Mouse (Mus musculus): ENCODE measurements at regions not wholly inside any gene's neighbourhood (a gene's known extent, or its start where the extent isn't known, plus 50 kb on each side); places are given as distances from the start of the nearest gene placed in this dataset.

GRCm38 (mm10) chr11:109040519-109040916 lies 103.7 kb downstream of the E030025P04Rik start:
- H3K4me1 ChIP-seq (ENCODE audit: insufficient read depth, low read length), result no peaks in the 10 kb centered on the region
- H3K36me3 ChIP-seq (ENCODE audit: insufficient read depth, low read length), result no peaks in the 10 kb centered on the region
- WGBS, result 79% methylated on average over 7 of the region's 7 CpGs
- no peaks in the 10 kb centered on the region for H3K9me3 ChIP-seq (ENCODE audit: low read length)
- H3K4me2 ChIP-seq (replicated peaks; ENCODE audit: low read depth, low read length), result no peak overlapping the region
- no peaks in the 10 kb centered on the region for H3K27me3 ChIP-seq (ENCODE audit: insufficient read depth, low read length)
- no peak for ATAC-seq (ENCODE audit: low FRiP score, low TSS enrichment)
- H3K27ac ChIP-seq (ENCODE audit: low read length), result no peak overlapping the region
- H3K4me3 ChIP-seq (ENCODE audit: low read length), result no peak overlapping the region
- H3K9ac ChIP-seq (replicated peaks; ENCODE audit: low read length), result no peak overlapping the region

GRCm38 (mm10) chr11:109039792-109040518 lies 104.2 kb downstream of the E030025P04Rik start:
- ATAC-seq (ENCODE audit: low FRiP score, low TSS enrichment), result peak; percentile 35; the same call in 1 of the 2 replicates

GRCm38 (mm10) chr11:109039060-109039791 lies 104.9 kb downstream of the E030025P04Rik start:
- H3K27ac ChIP-seq (ENCODE audit: low read length), result no peak overlapping the region
- H3K4me2 ChIP-seq (replicated peaks; ENCODE audit: low read depth, low read length), result no peak overlapping the region
- no peaks in the 10 kb centered on the region for H3K9me3 ChIP-seq (ENCODE audit: low read length)
- H3K27me3 ChIP-seq (ENCODE audit: insufficient read depth, low read length), result no peaks in the 10 kb centered on the region
- H3K36me3 ChIP-seq (ENCODE audit: insufficient read depth, low read length), result no peaks in the 10 kb centered on the region
- 63% methylated on average over 10 of the region's 10 CpGs for WGBS
- no peaks in the 10 kb centered on the region for H3K4me1 ChIP-seq (ENCODE audit: insufficient read depth, low read length)
- H3K9ac ChIP-seq (replicated peaks; ENCODE audit: low read length), result no peak overlapping the region
- ATAC-seq (ENCODE audit: low FRiP score, low TSS enrichment), result no peak
- no peak overlapping the region for H3K4me3 ChIP-seq (ENCODE audit: low read length)

More at GRCm38 (mm10) chr11:109039792-109040518, 104.2 kb downstream of the E030025P04Rik start:
- no peak overlapping the region for H3K9ac ChIP-seq (replicated peaks; ENCODE audit: low read length)
- no peaks in the 10 kb centered on the region for H3K4me1 ChIP-seq (ENCODE audit: insufficient read depth, low read length)
- H3K9me3 ChIP-seq (ENCODE audit: low read length), result no peaks in the 10 kb centered on the region
- H3K36me3 ChIP-seq (ENCODE audit: insufficient read depth, low read length), result no peaks in the 10 kb centered on the region
- H3K27me3 ChIP-seq (ENCODE audit: insufficient read depth, low read length), result no peaks in the 10 kb centered on the region
- H3K4me2 ChIP-seq (replicated peaks; ENCODE audit: low read depth, low read length), result no peak overlapping the region
- H3K27ac ChIP-seq (ENCODE audit: low read length), result no peak overlapping the region
- 60% methylated on average over 6 of the region's 6 CpGs for WGBS
- H3K4me3 ChIP-seq (ENCODE audit: low read length), result no peak overlapping the region

GRCm38 (mm10) chr11:109038136-109038535 lies 106.0 kb downstream of the E030025P04Rik start:
- Histone ChIP-seq H3K27ac (ENCODE audit: low read length) (no peak overlapping the region), H3K9me3 (ENCODE audit: low read length) (no peaks in the 10 kb centered on the region), H3K36me3 (ENCODE audit: insufficient read depth, low read length) (no peaks in the 10 kb centered on the region), H3K27me3 (ENCODE audit: insufficient read depth, low read length) (no peaks in the 10 kb centered on the region), H3K4me3 (ENCODE audit: low read length) (no peak overlapping the region), H3K4me2 (replicated peaks; ENCODE audit: low read depth, low read length) (no peak overlapping the region), H3K9ac (replicated peaks; ENCODE audit: low read length) (no peak overlapping the region), H3K4me1 (ENCODE audit: insufficient read depth, low read length) (no peaks in the 10 kb centered on the region)
- 47% methylated on average over 7 of the region's 7 CpGs for WGBS
- ATAC-seq (ENCODE audit: low FRiP score, low TSS enrichment), result 0 out of 2 replicates have a peak, but pooled peaks have one; percentile 27

GRCm38 (mm10) chr11:109034596-109034995 lies 109.6 kb downstream of the E030025P04Rik start:
- H3K4me2 ChIP-seq (replicated peaks; ENCODE audit: low read depth, low read length), result no peak overlapping the region
- no peaks in the 10 kb centered on the region for H3K36me3 ChIP-seq (ENCODE audit: insufficient read depth, low read length)
- no peaks in the 10 kb centered on the region for H3K4me1 ChIP-seq (ENCODE audit: insufficient read depth, low read length)
- H3K4me3 ChIP-seq (ENCODE audit: low read length), result no peak overlapping the region
- H3K27me3 ChIP-seq (ENCODE audit: insufficient read depth, low read length), result no peaks in the 10 kb centered on the region
- WGBS, result 60% methylated on average over 1 of the region's 1 CpGs
- no peak for ATAC-seq (ENCODE audit: low FRiP score, low TSS enrichment)
- no peak overlapping the region for H3K9ac ChIP-seq (replicated peaks; ENCODE audit: low read length)
- H3K27ac ChIP-seq (ENCODE audit: low read length), result no peak overlapping the region
- no peaks in the 10 kb centered on the region for H3K9me3 ChIP-seq (ENCODE audit: low read length)

- ATAC-seq (ENCODE audit: low FRiP score, low TSS enrichment), result no peak
- Histone ChIP-seq H3K27me3 (ENCODE audit: insufficient read depth, low read length) (no peaks in the 10 kb centered on the region), H3K27ac (ENCODE audit: low read length) (no peak overlapping the region), H3K9ac (replicated peaks; ENCODE audit: low read length) (no peak overlapping the region), H3K4me2 (replicated peaks; ENCODE audit: low read depth, low read length) (no peak overlapping the region), H3K9me3 (ENCODE audit: low read length) (no peaks in the 10 kb centered on the region), H3K36me3 (ENCODE audit: insufficient read depth, low read length) (no peaks in the 10 kb centered on the region), H3K4me1 (ENCODE audit: insufficient read depth, low read length) (no peaks in the 10 kb centered on the region), H3K4me3 (ENCODE audit: low read length) (no peak overlapping the region)
- WGBS, result 65% methylated on average over 4 of the region's 4 CpGs
These were observed 110.1 kb downstream of the E030025P04Rik start for GRCm38 (mm10) chr11:109034072-109034471.

- Histone ChIP-seq H3K9ac (replicated peaks; ENCODE audit: low read length) (no peak overlapping the region), H3K4me2 (replicated peaks; ENCODE audit: low read depth, low read length) (no peak overlapping the region), H3K4me3 (ENCODE audit: low read length) (no peak overlapping the region), H3K36me3 (ENCODE audit: insufficient read depth, low read length) (no peaks in the 10 kb centered on the region), H3K27ac (ENCODE audit: low read length) (no peak overlapping the region), H3K4me1 (ENCODE audit: insufficient read depth, low read length) (no peaks in the 10 kb centered on the region), H3K9me3 (ENCODE audit: low read length) (no peaks in the 10 kb centered on the region), H3K27me3 (ENCODE audit: insufficient read depth, low read length) (no peaks in the 10 kb centered on the region)
- WGBS, result 54% methylated on average over 6 of the region's 6 CpGs
- no peak for ATAC-seq (ENCODE audit: low FRiP score, low TSS enrichment)
These were observed 111.4 kb downstream of the E030025P04Rik start for GRCm38 (mm10) chr11:109032729-109033128.

- no peak overlapping the region for H3K9ac ChIP-seq (replicated peaks; ENCODE audit: low read length)
- 30% methylated on average over 3 of the region's 3 CpGs for WGBS
- H3K9me3 ChIP-seq (ENCODE audit: low read length), result no peaks in the 10 kb centered on the region
- H3K27me3 ChIP-seq (ENCODE audit: insufficient read depth, low read length), result no peaks in the 10 kb centered on the region
- H3K4me1 ChIP-seq (ENCODE audit: insufficient read depth, low read length), result no peaks in the 10 kb centered on the region
- ATAC-seq (ENCODE audit: low FRiP score, low TSS enrichment), result no peak
- H3K36me3 ChIP-seq (ENCODE audit: insufficient read depth, low read length), result no peaks in the 10 kb centered on the region
- H3K4me3 ChIP-seq (ENCODE audit: low read length), result no peak overlapping the region
- no peak overlapping the region for H3K4me2 ChIP-seq (replicated peaks; ENCODE audit: low read depth, low read length)
- H3K27ac ChIP-seq (ENCODE audit: low read length), result no peak overlapping the region
These were observed 110.3 kb downstream of the Axin2 start for GRCm38 (mm10) chr11:109030486-109030885.

GRCm38 (mm10) chr11:109029894-109030293 lies 109.7 kb downstream of the Axin2 start:
- Histone ChIP-seq H3K27ac (ENCODE audit: low read length) (no peak overlapping the region), H3K27me3 (ENCODE audit: insufficient read depth, low read length) (no peaks in the 10 kb centered on the region), H3K9me3 (ENCODE audit: low read length) (no peaks in the 10 kb centered on the region), H3K4me3 (ENCODE audit: low read length) (no peak overlapping the region), H3K9ac (replicated peaks; ENCODE audit: low read length) (no peak overlapping the region), H3K4me2 (replicated peaks; ENCODE audit: low read depth, low read length) (no peak overlapping the region), H3K36me3 (ENCODE audit: insufficient read depth, low read length) (no peaks in the 10 kb centered on the region), H3K4me1 (ENCODE audit: insufficient read depth, low read length) (no peaks in the 10 kb centered on the region)
- ATAC-seq (ENCODE audit: low FRiP score, low TSS enrichment), result no peak
- 69% methylated on average over 7 of the region's 7 CpGs for WGBS

GRCm38 (mm10) chr11:109014806-109015205 lies 94.7 kb downstream of the Axin2 start:
- no peaks in the 10 kb centered on the region for H3K36me3 ChIP-seq (ENCODE audit: insufficient read depth, low read length)
- H3K9ac ChIP-seq (replicated peaks; ENCODE audit: low read length), result no peak overlapping the region
- H3K4me3 ChIP-seq (ENCODE audit: low read length), result no peak overlapping the region
- H3K27me3 ChIP-seq (ENCODE audit: insufficient read depth, low read length), result no peaks in the 10 kb centered on the region
- 76% methylated on average over 7 of the region's 7 CpGs for WGBS
- H3K27ac ChIP-seq (ENCODE audit: low read length), result no peak overlapping the region
- no peak for ATAC-seq (ENCODE audit: low FRiP score, low TSS enrichment)
- no peaks in the 10 kb centered on the region for H3K9me3 ChIP-seq (ENCODE audit: low read length)
- no peaks in the 10 kb centered on the region for H3K4me1 ChIP-seq (ENCODE audit: insufficient read depth, low read length)
- H3K4me2 ChIP-seq (replicated peaks; ENCODE audit: low read depth, low read length), result no peak overlapping the region
